Mouse (Mus musculus): ENCODE data around the gene Mipep. TPM values are rescaled to one million over a fixed set of nuclear protein-coding genes. Genes with fewer than 3 reads are reported as not detected.

Mipep gene
- polyA plus RNA-seq, 1 experiment, result 10.3 TPM

- no peaks in the 10 kb centered on the region for H3K27me3 ChIP-seq (ENCODE audit: control insufficient read depth, insufficient read depth, low read length)
- H3K4me1 ChIP-seq (replicated peaks; ENCODE audit: control insufficient read depth, insufficient read depth, low read length), result no peaks in the 10 kb centered on the region
- TF ChIP-seq POLR2A (IDR thresholded peaks at IDR 0.05; ENCODE audit: control insufficient read depth, extremely low read depth, insufficient read depth, low read length, poor library complexity) (no peak), CTCF (IDR thresholded peaks at IDR 0.05; ENCODE audit: borderline replicate concordance, control insufficient read depth, extremely low read depth, insufficient read depth, low read length, poor library complexity) (no peak)
- H3K4me3 ChIP-seq (ENCODE audit: control insufficient read depth, insufficient read depth, low read length), result no peak overlapping the region
- peaks cover 92% of the 10 kb centered on the region for H3K36me3 ChIP-seq (ENCODE audit: control insufficient read depth, insufficient read depth, low read length)
- H3K27ac ChIP-seq (ENCODE audit: control insufficient read depth, insufficient read depth, low read length), result no peak overlapping the region
- no peak for DNase-seq
- 98% methylated on average over 5 of the region's 5 CpGs for WGBS
Observed at GRCm38 (mm10) chr14:60754656-60755055, 29.7 kb upstream of the Mipep start.

DNA sequence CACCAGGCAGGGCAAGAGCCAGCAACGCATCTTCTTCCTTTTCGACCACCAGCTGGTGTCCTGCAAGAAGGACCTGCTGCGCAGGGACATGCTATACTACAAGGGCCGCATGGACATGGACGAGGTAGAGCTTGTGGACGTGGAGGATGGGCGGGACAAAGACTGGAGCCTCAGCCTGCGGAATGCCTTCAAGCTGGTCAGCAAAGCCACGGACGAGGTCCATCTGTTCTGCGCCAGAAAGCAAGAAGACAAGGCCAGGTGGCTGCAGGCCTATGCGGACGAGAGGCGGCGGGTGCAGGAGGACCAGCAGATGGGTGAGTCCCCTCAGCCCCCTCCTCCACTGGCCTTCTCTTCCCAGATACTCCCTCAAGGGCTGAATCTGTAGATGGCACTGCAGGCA is 28.1 kb upstream of the Mipep start:
- Histone ChIP-seq H3K36me3 (ENCODE audit: control insufficient read depth, insufficient read depth, low read length) (peaks cover 92% of the 10 kb centered on the region), H3K4me3 (ENCODE audit: control insufficient read depth, insufficient read depth, low read length) (no peak overlapping the region), H3K4me1 (replicated peaks; ENCODE audit: control insufficient read depth, insufficient read depth, low read length) (no peaks in the 10 kb centered on the region), H3K27me3 (ENCODE audit: control insufficient read depth, insufficient read depth, low read length) (no peaks in the 10 kb centered on the region), H3K27ac (ENCODE audit: control insufficient read depth, insufficient read depth, low read length) (no peak overlapping the region)
- no peak for DNase-seq
- 98% methylated on average over 15 of the region's 15 CpGs for WGBS
- no peak for TF ChIP-seq POLR2A (IDR thresholded peaks at IDR 0.05; ENCODE audit: control insufficient read depth, extremely low read depth, insufficient read depth, low read length, poor library complexity)
- TF ChIP-seq CTCF (IDR thresholded peaks at IDR 0.05; ENCODE audit: borderline replicate concordance, control insufficient read depth, extremely low read depth, insufficient read depth, low read length, poor library complexity), result no peak

GRCm38 (mm10) chr14:60757265-60757664 is 27.1 kb upstream of the Mipep start:
- no peak for DNase-seq
- peaks cover 95% of the 10 kb centered on the region for H3K36me3 ChIP-seq (ENCODE audit: control insufficient read depth, insufficient read depth, low read length)
- H3K4me1 ChIP-seq (replicated peaks; ENCODE audit: control insufficient read depth, insufficient read depth, low read length), result no peaks in the 10 kb centered on the region
- no peak overlapping the region for H3K4me3 ChIP-seq (ENCODE audit: control insufficient read depth, insufficient read depth, low read length)
- TF ChIP-seq POLR2A (IDR thresholded peaks at IDR 0.05; ENCODE audit: control insufficient read depth, extremely low read depth, insufficient read depth, low read length, poor library complexity), result no peak
- TF ChIP-seq CTCF (IDR thresholded peaks at IDR 0.05; ENCODE audit: borderline replicate concordance, control insufficient read depth, extremely low read depth, insufficient read depth, low read length, poor library complexity), result no peak
- H3K27me3 ChIP-seq (ENCODE audit: control insufficient read depth, insufficient read depth, low read length), result no peaks in the 10 kb centered on the region
- no peak overlapping the region for H3K27ac ChIP-seq (ENCODE audit: control insufficient read depth, insufficient read depth, low read length)
- WGBS, result 96% methylated on average over 8 of the region's 8 CpGs

GRCm38 (mm10) chr14:60757722-60758121 is 26.7 kb upstream of the Mipep start:
- Histone ChIP-seq H3K27me3 (ENCODE audit: control insufficient read depth, insufficient read depth, low read length) (no peaks in the 10 kb centered on the region), H3K36me3 (ENCODE audit: control insufficient read depth, insufficient read depth, low read length) (peaks cover 98% of the 10 kb centered on the region), H3K4me3 (ENCODE audit: control insufficient read depth, insufficient read depth, low read length) (no peak overlapping the region), H3K27ac (ENCODE audit: control insufficient read depth, insufficient read depth, low read length) (no peak overlapping the region), H3K4me1 (replicated peaks; ENCODE audit: control insufficient read depth, insufficient read depth, low read length) (no peaks in the 10 kb centered on the region)
- no peak for TF ChIP-seq CTCF (IDR thresholded peaks at IDR 0.05; ENCODE audit: borderline replicate concordance, control insufficient read depth, extremely low read depth, insufficient read depth, low read length, poor library complexity)
- TF ChIP-seq POLR2A (IDR thresholded peaks at IDR 0.05; ENCODE audit: control insufficient read depth, extremely low read depth, insufficient read depth, low read length, poor library complexity), result no peak
- 98% methylated on average over 7 of the region's 7 CpGs for WGBS
- DNase-seq, result no peak

- no peak for DNase-seq
- Histone ChIP-seq H3K36me3 (ENCODE audit: control insufficient read depth, insufficient read depth, low read length) (peaks cover 98% of the 10 kb centered on the region), H3K4me1 (replicated peaks; ENCODE audit: control insufficient read depth, insufficient read depth, low read length) (no peaks in the 10 kb centered on the region), H3K4me3 (ENCODE audit: control insufficient read depth, insufficient read depth, low read length) (no peak overlapping the region), H3K27me3 (ENCODE audit: control insufficient read depth, insufficient read depth, low read length) (no peaks in the 10 kb centered on the region), H3K27ac (ENCODE audit: control insufficient read depth, insufficient read depth, low read length) (no peak overlapping the region)
- WGBS, result 94% methylated on average over 8 of the region's 8 CpGs
- no peak for TF ChIP-seq CTCF (IDR thresholded peaks at IDR 0.05; ENCODE audit: borderline replicate concordance, control insufficient read depth, extremely low read depth, insufficient read depth, low read length, poor library complexity)
- TF ChIP-seq POLR2A (IDR thresholded peaks at IDR 0.05; ENCODE audit: control insufficient read depth, extremely low read depth, insufficient read depth, low read length, poor library complexity), result no peak
Observed at GRCm38 (mm10) chr14:60759097-60759496, 25.3 kb upstream of the Mipep start.

DNA sequence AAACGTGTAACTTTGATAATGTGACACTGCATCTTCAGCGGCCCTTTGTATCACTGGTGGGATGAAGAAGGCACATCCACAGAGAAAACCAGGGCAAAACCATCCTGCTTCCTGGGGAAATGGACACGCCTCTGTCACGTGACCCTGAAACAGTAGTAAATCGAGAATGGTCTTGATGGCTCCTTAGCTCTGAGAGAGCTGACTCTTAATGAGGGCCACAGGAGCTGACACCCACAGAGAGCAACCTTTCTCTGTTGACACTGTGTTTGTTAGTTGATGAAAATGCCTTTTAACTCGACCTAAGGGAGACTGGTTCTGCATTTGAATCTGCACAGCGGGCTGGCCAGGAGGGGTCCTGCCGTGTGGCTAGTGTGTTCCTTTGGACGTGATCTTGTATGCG is 22.6 kb upstream of the Mipep start:
- WGBS, result 91% methylated on average over 10 of the region's 10 CpGs
- no peaks in the 10 kb centered on the region for H3K4me1 ChIP-seq (replicated peaks; ENCODE audit: control insufficient read depth, insufficient read depth, low read length)
- H3K4me3 ChIP-seq (ENCODE audit: control insufficient read depth, insufficient read depth, low read length), result no peak overlapping the region
- H3K27me3 ChIP-seq (ENCODE audit: control insufficient read depth, insufficient read depth, low read length), result no peaks in the 10 kb centered on the region
- TF ChIP-seq POLR2A (IDR thresholded peaks at IDR 0.05; ENCODE audit: control insufficient read depth, extremely low read depth, insufficient read depth, low read length, poor library complexity), result no peak
- TF ChIP-seq CTCF (IDR thresholded peaks at IDR 0.05; ENCODE audit: borderline replicate concordance, control insufficient read depth, extremely low read depth, insufficient read depth, low read length, poor library complexity), result no peak
- H3K36me3 ChIP-seq (ENCODE audit: control insufficient read depth, insufficient read depth, low read length), result peaks cover 71% of the 10 kb centered on the region
- DNase-seq, result no peak
- no peak overlapping the region for H3K27ac ChIP-seq (ENCODE audit: control insufficient read depth, insufficient read depth, low read length)

- Histone ChIP-seq H3K27me3 (ENCODE audit: control insufficient read depth, insufficient read depth, low read length) (no peaks in the 10 kb centered on the region), H3K4me1 (replicated peaks; ENCODE audit: control insufficient read depth, insufficient read depth, low read length) (no peaks in the 10 kb centered on the region), H3K4me3 (ENCODE audit: control insufficient read depth, insufficient read depth, low read length) (no peak overlapping the region), H3K27ac (ENCODE audit: control insufficient read depth, insufficient read depth, low read length) (no peak overlapping the region), H3K36me3 (ENCODE audit: control insufficient read depth, insufficient read depth, low read length) (peaks cover 61% of the 10 kb centered on the region)
- TF ChIP-seq CTCF (IDR thresholded peaks at IDR 0.05; ENCODE audit: borderline replicate concordance, control insufficient read depth, extremely low read depth, insufficient read depth, low read length, poor library complexity) (no peak), POLR2A (IDR thresholded peaks at IDR 0.05; ENCODE audit: control insufficient read depth, extremely low read depth, insufficient read depth, low read length, poor library complexity) (no peak)
- DNase-seq, result no peak
- 95% methylated on average over 7 of the region's 7 CpGs for WGBS
Observed at GRCm38 (mm10) chr14:60762754-60763153, 21.6 kb upstream of the Mipep start.
